Mouse (Mus musculus): ENCODE data around the gene Gstp3. TPM values are rescaled to one million over a fixed set of nuclear protein-coding genes. Genes with fewer than 3 reads are reported as not detected.

Gstp3 gene
- total RNA-seq, 2 experiments from 2014 or later: not detected

GRCm38 (mm10) chr19:4011086-4011485 lies 48.3 kb downstream of the Gstp3 start:
- DNase-seq (ENCODE audit: low spot score in 2 of 2): no peak
- Histone ChIP-seq H3K27ac (no peak overlapping the region), H3K4me3 (no peak overlapping the region)
- no peak for TF ChIP-seq CTCF (conservative IDR thresholded peaks at IDR 0.05)

Other genes starting within 250 kb of the Gstp3 start
- gene Chka, start 207.8 kb downstream of the Gstp3 start, total RNA-seq (2021): 100 to 1,000 TPM in 1 of 2 experiments, 10 to 100 TPM in 1; 87.2 to 109 TPM
- gene Tcirg1, start 152.4 kb downstream of the Gstp3 start, total RNA-seq (2021): 10 to 100 TPM; 20.0 to 24.9 TPM
- 100 to 1,000 TPM; 125 to 142 TPM for gene Ndufs8, start 146.8 kb downstream of the Gstp3 start, total RNA-seq (2021)
- 1 to 10 TPM; 2.2 to 2.4 TPM for gene Aldh3b1, start 129.8 kb downstream of the Gstp3 start, total RNA-seq (2021)
- 10 to 100 TPM; 11.4 to 16.1 TPM for gene Unc93b1, start 124.4 kb downstream of the Gstp3 start, total RNA-seq (2021)
- gene Aldh3b3, start 100.9 kb downstream of the Gstp3 start, total RNA-seq (2021): not detected
- under 1 TPM; 0.64 to 0.90 TPM for gene Aldh3b2, start 87.2 kb downstream of the Gstp3 start, total RNA-seq (2021)
- 1 to 10 TPM; 2.3 to 2.7 TPM for gene Acy3, start 73.0 kb downstream of the Gstp3 start, total RNA-seq (2021)
- not detected for gene Tbx10, start 66.8 kb downstream of the Gstp3 start, total RNA-seq (2021)
- gene Nudt8, start 59.0 kb downstream of the Gstp3 start, total RNA-seq (2021): 10 to 100 TPM; 10.2 to 10.7 TPM
- gene Gm49405, start 58.9 kb downstream of the Gstp3 start, total RNA-seq (2021): 1 to 10 TPM; 1.3 to 1.4 TPM
- 1 to 10 TPM; 3.2 TPM for gene Doc2g, start 56.3 kb downstream of the Gstp3 start, total RNA-seq (2021)
- gene Ndufv1, start 46.8 kb downstream of the Gstp3 start, total RNA-seq (2021): 100 to 1,000 TPM; 240 to 245 TPM
- gene Gstp1, start 21.6 kb downstream of the Gstp3 start, total RNA-seq (2021): 100 to 1,000 TPM; 395 to 398 TPM
- gene Gstp2, start 13.5 kb downstream of the Gstp3 start, total RNA-seq (2021): 10 to 100 TPM; 46.2 to 49.4 TPM
- not detected for gene Cabp2, start 22.0 kb upstream of the Gstp3 start, total RNA-seq (2021)
- gene Cdk2ap2, start 37.6 kb upstream of the Gstp3 start, total RNA-seq (2021): 10 to 100 TPM; 29.5 to 33.9 TPM
- 100 to 1,000 TPM; 173 to 180 TPM for gene Pitpnm1, start 40.4 kb upstream of the Gstp3 start, total RNA-seq (2021)
- 100 to 1,000 TPM; 111 to 123 TPM for gene Aip, start 66.3 kb upstream of the Gstp3 start, total RNA-seq (2021)
- gene Gpr152, start 80.2 kb upstream of the Gstp3 start, total RNA-seq (2021): under 1 TPM; 0.07 to 0.08 TPM
- under 1 TPM in 1 of 2 experiments, not detected in 1; 0.17 TPM for gene Cabp4, start 84.5 kb upstream of the Gstp3 start, total RNA-seq (2021)
- 10 to 100 TPM; 84.8 to 92.9 TPM for gene Coro1b, start 89.0 kb upstream of the Gstp3 start, total RNA-seq (2021)
- gene Ptprcap, start 94.0 kb upstream of the Gstp3 start, total RNA-seq (2021): 1 to 10 TPM; 1.0 to 2.5 TPM
- gene Rps6kb2, start 103.8 kb upstream of the Gstp3 start, total RNA-seq (2021): 10 to 100 TPM; 42.5 to 47.9 TPM
- 1 to 10 TPM; 6.6 to 8.9 TPM for gene Carns1, start 115.9 kb upstream of the Gstp3 start, total RNA-seq (2021)
- 1 to 10 TPM in 1 of 2 experiments, under 1 TPM in 1; 0.91 to 1.0 TPM for gene Tbc1d10c, start 131.7 kb upstream of the Gstp3 start, total RNA-seq (2021)
- gene Ppp1ca, start 132.5 kb upstream of the Gstp3 start, total RNA-seq (2021): 100 to 1,000 TPM; 263 to 276 TPM
- 1 to 10 TPM; 8.1 to 8.7 TPM for gene Rad9a, start 142.1 kb upstream of the Gstp3 start, total RNA-seq (2021)
- gene Clcf1, start 154.7 kb upstream of the Gstp3 start, total RNA-seq (2021): under 1 TPM; 0.61 to 0.76 TPM
- gene AC109138.7, start 154.8 kb upstream of the Gstp3 start, total RNA-seq (2021): not detected
- 10 to 100 TPM; 16.7 to 18.2 TPM for gene Pold4, start 172.3 kb upstream of the Gstp3 start, total RNA-seq (2021)
- 10 to 100 TPM; 57.5 to 58.7 TPM for gene Ssh3, start 209.6 kb upstream of the Gstp3 start, total RNA-seq (2021)
- gene Ankrd13d, start 223.6 kb upstream of the Gstp3 start, total RNA-seq (2021): 10 to 100 TPM; 63.4 to 70.7 TPM
- 100 to 1,000 TPM; 181 to 201 TPM for gene Grk2, start 246.7 kb upstream of the Gstp3 start, total RNA-seq (2021)